Mouse (Mus musculus): ENCODE measurements around the gene Pnmal1. TPM values are rescaled to one million over a fixed set of nuclear protein-coding genes. Genes with fewer than 3 reads are reported as not detected.

Pnmal1 gene
- total RNA-seq, 1 experiment from 2014 or later = not detected

DNA sequence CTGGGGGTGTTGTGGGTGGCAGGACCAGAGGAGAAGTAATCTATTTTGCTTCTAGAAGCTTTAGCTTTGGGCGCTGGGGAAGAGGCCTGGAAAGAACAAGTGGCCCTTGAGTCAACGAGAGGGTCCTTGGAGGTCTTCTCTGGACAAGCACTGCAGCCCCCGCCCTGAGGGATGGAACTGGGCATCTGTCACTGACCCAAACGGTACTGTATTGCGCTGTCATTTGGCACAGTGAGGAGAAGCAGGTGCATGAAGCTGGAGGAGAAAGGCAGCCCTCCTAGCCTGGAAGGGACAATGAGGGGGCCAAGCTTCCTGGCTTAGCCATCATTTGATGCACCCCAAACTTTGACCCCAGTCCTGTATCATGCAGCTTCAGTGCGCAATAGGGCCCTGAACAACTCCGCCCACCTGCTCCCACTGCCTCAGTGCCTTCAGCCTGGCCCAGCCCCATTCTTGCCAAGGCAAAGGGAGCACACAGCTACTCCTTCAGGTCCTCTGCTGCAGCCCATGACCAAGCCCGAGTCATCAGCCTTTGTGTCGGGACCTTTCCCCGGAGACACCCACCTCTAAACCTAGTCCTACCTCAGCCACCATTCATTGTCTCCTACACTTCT is 37.0 kb upstream of the Pnmal1 start:
- no peak for ATAC-seq (ENCODE audit: extremely low read depth, insufficient number of reproducible peaks, low FRiP score, poor library complexity, severe bottlenecking)

DNA sequence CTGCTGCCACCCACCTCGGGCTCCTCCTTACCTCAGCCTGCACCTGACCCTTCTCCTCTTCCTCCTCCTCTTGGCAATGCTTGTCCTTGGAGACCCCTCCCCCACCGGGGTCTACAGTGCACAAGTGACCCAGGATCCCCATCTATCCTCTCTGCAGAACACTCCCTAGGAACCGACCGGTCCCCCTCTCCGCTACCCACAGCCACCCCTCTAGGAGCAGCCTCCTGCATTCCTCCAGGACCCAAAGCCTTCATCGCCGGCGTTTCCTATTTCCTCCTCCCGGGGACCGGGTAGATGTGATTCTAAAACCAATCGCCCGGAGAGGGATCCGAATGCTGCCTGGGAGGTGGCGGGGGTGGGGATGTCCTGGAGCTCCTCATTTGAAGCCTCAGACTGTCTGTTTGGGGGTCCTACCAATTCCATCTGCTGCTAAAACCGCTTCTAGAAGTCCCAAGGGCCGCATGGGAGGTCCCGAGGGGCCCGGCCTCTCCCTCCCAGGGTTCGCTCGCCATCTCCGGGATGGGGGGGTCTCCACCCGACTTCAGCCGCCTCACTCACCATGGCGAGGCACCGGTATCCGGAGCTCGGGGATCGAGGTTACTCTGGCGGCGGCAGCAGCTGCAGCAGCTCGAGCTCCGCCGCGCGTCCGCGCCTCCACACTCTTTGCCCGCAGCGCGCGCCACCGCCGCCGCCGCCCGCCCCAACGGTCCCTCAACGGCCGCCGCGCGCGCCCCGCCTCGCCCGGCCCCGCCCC is 36.0 kb upstream of the Pnmal1 start:
- ATAC-seq (ENCODE audit: extremely low read depth, insufficient number of reproducible peaks, low FRiP score, poor library complexity, severe bottlenecking) = no peak

DNA sequence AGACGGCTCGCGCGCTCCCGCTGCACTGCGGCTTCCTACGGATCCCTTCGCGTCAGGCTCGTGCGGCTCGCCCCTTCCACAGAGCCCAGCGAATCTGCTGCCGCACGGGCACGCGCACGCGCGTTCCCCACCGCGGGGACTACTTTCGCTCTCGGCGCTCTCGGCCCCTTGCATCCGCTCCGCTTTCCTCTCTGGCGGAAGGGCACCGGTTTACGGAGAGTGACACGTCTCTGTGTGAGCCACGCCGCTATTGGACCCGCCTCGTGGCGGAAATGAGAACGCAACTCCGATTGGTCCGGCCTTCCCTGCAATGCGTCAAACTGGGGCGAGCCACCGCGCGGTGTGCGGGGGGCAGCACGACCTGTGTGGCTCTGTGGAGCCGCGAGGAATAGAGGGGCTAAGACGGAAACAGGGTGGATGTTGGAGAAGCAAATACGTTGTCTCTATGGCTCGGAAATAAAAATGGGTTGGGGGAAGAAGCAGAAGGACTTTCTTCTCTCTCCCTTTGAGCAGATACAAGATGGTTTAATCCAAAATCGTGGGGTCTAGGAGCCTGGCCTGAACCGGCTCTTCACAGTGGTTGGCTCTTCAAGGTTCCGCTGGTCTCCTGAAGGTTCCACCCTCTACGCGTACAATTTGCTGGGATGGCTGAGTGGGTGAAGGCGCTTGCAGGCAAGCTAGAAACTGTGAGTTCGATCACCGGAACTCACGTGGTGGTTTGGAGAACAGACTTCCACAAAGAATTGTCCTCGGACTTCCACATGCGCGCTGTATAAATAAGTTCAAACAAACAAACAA is 35.2 kb upstream of the Pnmal1 start, which contains the start of gene Calm3:
TSS of gene Calm3 (minus strand) at position 78 of the 798 bp plus-strand sequence.
- peak; percentile 90 for ATAC-seq (ENCODE audit: extremely low read depth, insufficient number of reproducible peaks, low FRiP score, poor library complexity, severe bottlenecking)

DNA sequence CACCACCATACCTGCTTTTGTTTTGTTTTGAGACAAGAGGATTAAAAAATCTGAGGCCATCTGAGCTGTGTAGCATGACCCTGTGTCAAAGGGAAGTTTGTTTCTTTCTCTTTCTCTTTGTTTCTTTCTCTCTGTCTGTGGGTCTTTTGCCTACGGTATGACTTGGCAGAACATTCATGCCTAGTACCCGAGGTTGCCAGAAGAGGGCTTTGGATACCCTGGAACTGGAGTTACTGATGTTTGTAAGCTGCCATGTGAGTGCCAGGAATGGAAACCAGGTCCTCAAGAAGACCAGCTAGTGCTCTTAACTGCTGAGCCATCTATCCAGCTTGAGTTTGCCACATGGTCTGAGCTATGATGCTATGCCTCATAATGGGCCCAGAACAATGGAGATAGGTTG is 31.1 kb upstream of the Pnmal1 start:
- no peak for ATAC-seq (ENCODE audit: extremely low read depth, insufficient number of reproducible peaks, low FRiP score, poor library complexity, severe bottlenecking)

- peak; percentile 75 for ATAC-seq (ENCODE audit: extremely low read depth, insufficient number of reproducible peaks, low FRiP score, poor library complexity, severe bottlenecking)
Measured at GRCm38 (mm10) chr7:16930850-16931249, 28.6 kb upstream of the Pnmal1 start.

DNA sequence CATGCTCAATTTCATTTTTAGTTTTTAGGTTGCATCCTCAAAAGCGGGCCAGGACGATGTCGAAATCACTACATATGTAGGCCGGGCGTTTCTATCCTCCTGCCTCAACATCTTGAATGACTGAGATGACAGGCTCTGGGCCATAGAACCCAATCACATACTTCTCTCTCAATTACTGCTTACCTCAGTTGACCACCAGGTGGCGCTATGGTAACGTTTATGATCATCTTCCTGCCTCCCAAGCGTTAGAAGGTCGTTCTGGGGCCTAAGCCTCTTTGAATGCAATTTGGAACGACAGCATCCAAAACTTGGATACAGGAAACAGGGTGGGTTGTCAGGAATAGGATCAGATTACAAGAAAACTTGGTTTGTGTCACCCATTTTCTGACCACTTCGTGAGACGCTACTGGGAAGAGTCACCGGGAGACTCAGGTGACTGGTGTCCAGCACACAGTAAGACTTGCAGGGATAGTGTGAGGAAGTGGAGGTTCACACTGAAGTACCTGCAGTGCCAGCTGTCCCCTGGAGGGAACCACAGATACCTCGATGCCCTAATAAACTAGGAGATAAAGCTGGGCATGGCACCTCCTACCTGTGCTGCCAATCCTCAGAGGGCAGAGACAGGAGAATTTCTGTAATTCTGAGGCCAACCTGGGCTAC is 27.4 kb upstream of the Pnmal1 start:
- peak; percentile 85 for ATAC-seq (ENCODE audit: extremely low read depth, insufficient number of reproducible peaks, low FRiP score, poor library complexity, severe bottlenecking)

- no peak for ATAC-seq (ENCODE audit: extremely low read depth, insufficient number of reproducible peaks, low FRiP score, poor library complexity, severe bottlenecking)
Measured at GRCm38 (mm10) chr7:16932704-16933577, 26.5 kb upstream of the Pnmal1 start.

GRCm38 (mm10) chr7:16937312-16937711 is 22.2 kb upstream of the Pnmal1 start:
- no peak for ATAC-seq (ENCODE audit: extremely low read depth, insufficient number of reproducible peaks, low FRiP score, poor library complexity, severe bottlenecking)

DNA sequence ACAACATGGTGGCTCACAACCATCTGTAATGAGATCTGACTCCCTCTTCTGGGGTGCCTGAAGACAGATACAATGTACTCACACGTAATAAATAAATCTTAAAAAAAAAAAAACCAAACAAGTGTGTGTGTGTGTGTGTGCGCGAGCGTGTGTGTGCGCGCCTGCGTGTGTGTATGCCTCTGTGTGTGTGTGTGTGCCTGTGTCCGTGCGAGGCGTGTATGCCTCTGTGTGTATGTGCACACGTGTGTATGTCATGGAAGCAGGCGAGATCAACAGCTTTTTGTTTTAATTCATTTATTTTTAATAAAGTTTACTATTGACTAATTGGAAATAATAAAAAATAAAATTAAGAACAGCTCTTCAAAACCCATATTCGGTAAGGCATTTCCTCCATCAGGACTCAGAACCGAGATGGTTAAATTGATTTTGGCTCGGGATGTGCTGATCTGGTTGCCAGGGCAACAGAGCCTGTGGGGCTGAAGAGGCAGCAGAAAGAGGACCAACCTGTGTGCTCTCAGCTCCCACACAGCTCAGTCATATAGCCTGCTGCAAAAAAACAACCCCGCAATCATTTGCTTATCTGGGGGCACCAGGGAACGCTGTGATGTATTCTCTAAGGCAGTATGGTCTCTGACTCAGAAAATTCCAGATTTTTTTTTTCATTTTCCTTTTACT is 21.2 kb upstream of the Pnmal1 start:
- no peak for ATAC-seq (ENCODE audit: extremely low read depth, insufficient number of reproducible peaks, low FRiP score, poor library complexity, severe bottlenecking)

DNA sequence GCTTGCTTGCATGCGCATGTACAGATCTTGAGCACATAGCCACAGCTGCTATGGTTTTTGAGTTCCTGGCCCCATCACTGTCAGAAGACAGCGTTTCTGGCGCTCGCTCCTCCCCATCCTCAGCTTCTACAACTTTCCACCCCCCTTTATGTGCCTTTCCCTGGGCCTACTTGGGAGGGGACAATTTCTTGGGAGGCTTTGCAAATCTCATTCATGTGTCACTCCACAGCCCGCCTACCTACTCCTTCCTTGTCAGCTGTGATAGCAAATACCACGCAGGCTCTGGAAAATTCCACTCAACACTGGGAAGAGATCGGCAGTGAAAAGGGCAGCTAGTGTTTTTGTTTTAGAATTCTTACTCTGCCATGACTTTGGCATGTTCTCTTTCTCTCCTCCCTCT is 19.2 kb upstream of the Pnmal1 start:
- no peak for ATAC-seq (ENCODE audit: extremely low read depth, insufficient number of reproducible peaks, low FRiP score, poor library complexity, severe bottlenecking)

DNA sequence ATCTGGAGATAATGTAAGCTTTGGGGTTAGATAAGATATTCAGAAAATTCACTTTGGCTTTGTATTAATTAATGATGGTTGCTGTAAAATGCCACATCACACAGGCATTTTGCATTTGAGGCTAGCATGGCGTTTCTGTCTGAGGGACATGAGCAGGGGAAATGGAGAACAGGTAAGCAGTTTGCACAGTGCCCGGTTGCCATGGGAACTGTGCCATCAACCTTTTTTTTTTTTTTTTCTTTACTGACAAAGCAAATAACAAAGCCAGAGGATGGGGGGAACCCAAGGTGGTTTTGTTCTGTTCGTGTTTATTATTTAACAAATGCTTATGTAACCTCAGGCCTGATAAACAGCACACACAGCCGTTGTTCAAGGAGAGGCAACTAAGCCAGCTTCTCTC is 16.6 kb upstream of the Pnmal1 start:
- no peak for ATAC-seq (ENCODE audit: extremely low read depth, insufficient number of reproducible peaks, low FRiP score, poor library complexity, severe bottlenecking)

DNA sequence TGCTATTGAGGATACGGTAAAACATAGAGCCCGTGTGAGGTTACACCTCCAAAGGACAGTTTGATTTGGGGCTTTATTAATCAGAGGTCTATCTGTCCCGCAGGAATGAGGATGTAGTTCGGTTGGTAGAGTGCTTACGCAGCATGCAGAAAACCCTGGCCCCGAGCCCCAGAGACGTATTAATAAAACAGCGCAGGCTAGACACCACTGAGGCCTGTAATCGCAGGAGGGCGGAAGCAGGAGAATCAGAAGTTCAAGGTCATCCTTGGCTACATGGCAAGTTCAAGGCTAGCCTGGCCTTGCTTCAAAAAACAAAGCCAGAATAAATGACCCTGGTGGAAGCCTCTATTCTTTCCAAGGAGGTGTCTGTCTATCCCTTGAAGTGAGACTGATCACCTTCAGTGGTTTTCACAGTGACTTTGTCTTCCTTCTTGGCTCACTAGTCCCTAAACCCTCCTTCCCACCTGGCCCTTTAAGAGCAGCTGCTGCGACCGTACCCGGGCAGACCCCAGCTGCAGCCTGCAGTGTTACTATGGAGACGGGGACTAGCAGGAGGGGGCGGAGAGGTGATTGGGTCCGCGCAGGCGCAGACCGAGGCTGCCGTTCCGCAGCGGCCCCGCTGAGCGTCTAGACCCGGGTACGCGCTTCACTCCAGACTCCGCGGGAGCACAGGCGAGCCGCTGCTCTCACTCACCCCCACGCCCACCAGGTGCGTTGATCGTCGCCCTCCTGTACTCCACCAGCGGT is 15.2 kb upstream of the Pnmal1 start, which contains the start of gene Pnmal2:
TSS of gene Pnmal2 (plus strand) at position 622 of the 747 bp plus-strand sequence.
- ATAC-seq (ENCODE audit: extremely low read depth, insufficient number of reproducible peaks, low FRiP score, poor library complexity, severe bottlenecking) = peak; percentile 13; the same call in 1 of the 2 replicates

- no peak for ATAC-seq (ENCODE audit: extremely low read depth, insufficient number of reproducible peaks, low FRiP score, poor library complexity, severe bottlenecking)
Measured at GRCm38 (mm10) chr7:16944808-16945315, 14.6 kb upstream of the Pnmal1 start.

DNA sequence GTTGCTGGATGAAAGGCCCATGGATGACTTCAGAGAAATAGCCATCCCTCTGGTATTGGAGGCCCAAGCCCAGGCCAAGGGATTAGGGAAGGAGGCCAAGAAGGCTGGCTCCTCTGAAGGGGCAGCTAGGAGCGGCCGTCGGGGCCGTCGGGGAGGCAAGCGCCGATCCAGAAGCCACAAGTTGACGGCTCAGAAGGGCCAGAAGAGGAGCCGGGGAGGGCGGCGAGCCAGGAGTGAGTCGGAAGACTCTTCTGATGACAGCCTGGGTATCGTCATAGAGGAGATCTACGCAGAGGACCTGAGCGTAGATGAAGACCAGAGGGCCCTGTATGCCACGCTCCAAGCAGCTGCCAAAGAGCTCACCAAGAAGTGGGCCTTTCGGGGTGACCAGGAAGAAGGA is 14.1 kb upstream of the Pnmal1 start:
- no peak for ATAC-seq (ENCODE audit: extremely low read depth, insufficient number of reproducible peaks, low FRiP score, poor library complexity, severe bottlenecking)

GRCm38 (mm10) chr7:16946441-16947348 is 12.8 kb upstream of the Pnmal1 start:
- no peak for ATAC-seq (ENCODE audit: extremely low read depth, insufficient number of reproducible peaks, low FRiP score, poor library complexity, severe bottlenecking)

DNA sequence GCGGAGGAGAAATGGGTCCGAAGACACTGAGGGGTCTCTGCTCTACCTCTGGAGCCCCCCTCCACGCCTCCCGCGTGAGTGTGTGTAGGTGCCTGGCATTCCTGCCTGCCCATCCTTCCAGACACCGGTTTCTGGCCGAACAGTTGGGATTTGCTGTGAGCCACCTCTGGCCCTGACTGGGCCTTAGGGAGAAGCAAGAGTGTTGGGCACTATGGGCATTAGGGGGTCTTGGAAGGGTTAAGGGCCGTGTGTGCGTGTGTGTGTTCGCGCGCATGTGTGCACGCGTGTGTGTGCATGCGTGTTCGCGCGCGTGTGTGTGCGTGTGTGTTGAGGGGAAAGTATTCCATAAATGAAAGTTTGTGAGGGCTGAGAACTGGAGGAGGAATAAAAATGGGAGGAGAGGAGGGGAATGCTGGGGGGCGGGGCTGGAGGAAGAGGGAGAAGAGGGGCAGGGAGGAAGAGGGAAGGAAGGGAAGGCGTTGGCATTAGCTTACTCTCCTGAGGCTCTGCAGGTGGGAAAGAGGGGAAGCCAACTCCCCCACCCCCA is 12.1 kb upstream of the Pnmal1 start:
- no peak for ATAC-seq (ENCODE audit: extremely low read depth, insufficient number of reproducible peaks, low FRiP score, poor library complexity, severe bottlenecking)

Measured in neutrophil, adult 5-6 weeks (primary cell).